In the genomic region with DNA sequence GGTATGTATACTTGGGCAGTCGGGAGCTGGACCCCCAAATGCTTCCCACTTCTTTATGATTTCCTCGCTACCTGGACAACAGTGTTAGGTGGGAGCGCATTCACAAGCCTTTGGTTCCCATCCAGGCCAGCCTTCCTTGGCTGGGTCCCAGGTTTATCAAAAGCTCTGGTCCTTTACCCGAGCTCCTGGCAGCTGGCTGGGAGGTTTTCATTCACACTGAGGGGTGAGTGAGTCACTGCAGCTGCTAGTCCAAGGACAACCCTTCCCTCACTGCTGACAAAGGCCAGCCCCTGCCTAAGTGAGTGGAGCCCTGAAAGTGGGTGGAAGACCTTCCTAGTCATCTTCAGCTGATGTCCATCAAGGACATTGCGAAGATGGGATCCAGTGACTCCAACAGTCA, we compare ENCODE assay signal across 14 mouse cellular contexts. TPM values are rescaled to one million over a fixed set of nuclear protein-coding genes. Genes with fewer than 3 reads are reported as not detected.
DNase-seq lines count a peak whose midpoint lies in the region; ATAC-seq and TF ChIP-seq lines count a peak whose summit lies in the region.
"Had no signal": no experiment of that assay in that cellular context is flagged by ENCODE, and none has a peak within 500 bp of the region (broad histone marks: within the 10 kb centered on the region; RNA-seq: fewer than 3 reads in every experiment).

No protein-coding gene starts in this region.

- WGBS in forebrain, embryonic 14.5 days = 29% methylated on average over 5 of the region's 5 CpGs
- WGBS in forebrain, embryonic 11.5 days = 81% methylated on average over 5 of the region's 5 CpGs
- WGBS in midbrain, postnatal 0 days = 65% methylated on average over 5 of the region's 5 CpGs
- 84% methylated on average over 5 of the region's 5 CpGs for WGBS in midbrain, embryonic 11.5 days
- WGBS in forebrain, embryonic 16.5 days = 39% methylated on average over 5 of the region's 5 CpGs

- H3K36me3 ChIP-seq in forebrain, embryonic 14.5 days (ENCODE audit: control insufficient read depth, insufficient read depth, low read length) = no peaks in the 10 kb centered on the region
- H3K36me3 ChIP-seq in forebrain, embryonic 11.5 days (ENCODE audit: control insufficient read depth, insufficient read depth, low read length) = no peaks in the 10 kb centered on the region
- no peaks in the 10 kb centered on the region for H3K36me3 ChIP-seq in midbrain, postnatal 0 days (ENCODE audit: insufficient read depth, low read length)
- no peaks in the 10 kb centered on the region for H3K36me3 ChIP-seq in midbrain, embryonic 11.5 days (ENCODE audit: control insufficient read depth, insufficient read depth, low read length)
- no peaks in the 10 kb centered on the region for H3K36me3 ChIP-seq in forebrain, embryonic 16.5 days (ENCODE audit: control insufficient read depth, insufficient read depth)
- H3K36me3 ChIP-seq: neural tube, embryonic 15.5 days; stomach, embryonic 15.5 days had no signal

- no peak for TF ChIP-seq CTCF in midbrain, postnatal 0 days (IDR thresholded peaks at IDR 0.05)

- H3K27ac ChIP-seq in forebrain, embryonic 14.5 days (ENCODE audit: low read depth, low read length) = no peak overlapping the region; the same call in 1 of the 2 replicates
- no peak overlapping the region for H3K27ac ChIP-seq in forebrain, embryonic 11.5 days (ENCODE audit: low read depth, low read length)
- no peak overlapping the region for H3K27ac ChIP-seq in midbrain, postnatal 0 days (ENCODE audit: low read depth, low read length)
- H3K27ac ChIP-seq in midbrain, embryonic 11.5 days (ENCODE audit: low read depth, low read length) = no peak overlapping the region
- no peak overlapping the region for H3K27ac ChIP-seq in forebrain, embryonic 16.5 days (ENCODE audit: low read length)
- H3K27ac ChIP-seq: neural tube, embryonic 15.5 days; stomach, embryonic 15.5 days had no signal

- H3K4me1 ChIP-seq in forebrain, embryonic 14.5 days (ENCODE audit: control insufficient read depth, insufficient read depth, low read length) = peaks cover 10% of the 10 kb centered on the region
- H3K4me1 ChIP-seq in forebrain, embryonic 11.5 days (replicated peaks; ENCODE audit: control insufficient read depth, insufficient read depth, low read length) = no peaks in the 10 kb centered on the region
- H3K4me1 ChIP-seq in midbrain, postnatal 0 days (ENCODE audit: insufficient read depth, low read length) = no peaks in the 10 kb centered on the region
- no peaks in the 10 kb centered on the region for H3K4me1 ChIP-seq in midbrain, embryonic 11.5 days (ENCODE audit: control insufficient read depth, insufficient read depth, low read length)
- peaks cover 16% of the 10 kb centered on the region for H3K4me1 ChIP-seq in forebrain, embryonic 16.5 days (replicated peaks; ENCODE audit: control insufficient read depth, insufficient read depth, low read length)
- H3K4me1 ChIP-seq: neural tube, embryonic 15.5 days; stomach, embryonic 15.5 days had no signal

- no peak overlapping the region for H3K4me2 ChIP-seq in forebrain, embryonic 14.5 days (ENCODE audit: low read length)
- no peak overlapping the region for H3K4me2 ChIP-seq in forebrain, embryonic 11.5 days (ENCODE audit: low read depth, low read length, severe bottlenecking)
- H3K4me2 ChIP-seq in midbrain, postnatal 0 days (ENCODE audit: low read depth, low read length, poor library complexity, severe bottlenecking) = no peak overlapping the region
- no peak overlapping the region for H3K4me2 ChIP-seq in midbrain, embryonic 11.5 days
- no peak overlapping the region for H3K4me2 ChIP-seq in forebrain, embryonic 16.5 days (ENCODE audit: low read length)
- H3K4me2 ChIP-seq: neural tube, embryonic 15.5 days; stomach, embryonic 15.5 days had no signal

- peak; percentile 67 for ATAC-seq in forebrain, embryonic 14.5 days
- ATAC-seq in forebrain, embryonic 11.5 days (replicated peaks; ENCODE audit: low FRiP score) = no peak
- 0 out of 2 replicates have a peak, but pooled peaks have one; percentile 14 for ATAC-seq in midbrain, postnatal 0 days (ENCODE audit: low FRiP score)
- ATAC-seq in midbrain, embryonic 11.5 days (ENCODE audit: low FRiP score) = no peak
- ATAC-seq in forebrain, embryonic 16.5 days = peak; percentile 74; the same call in 1 of the 2 replicates

- DNase-seq in forebrain, embryonic 14.5 days (ENCODE audit: low spot score) = peak; percentile 72
- DNase-seq in forebrain, embryonic 11.5 days (ENCODE audit: low spot score) = no peak
- peak; percentile 41 for DNase-seq in midbrain, postnatal 0 days (ENCODE audit: low spot score)
- DNase-seq in midbrain, embryonic 11.5 days (ENCODE audit: low spot score, missing footprints) = no peak
- peak; percentile 48 for DNase-seq in right cerebral cortex, postnatal 14 days
- no peak for DNase-seq in embryo, embryonic 10 days (ENCODE audit: low spot score)
- DNase-seq in thymus, postnatal 36 days = no peak
- DNase-seq: cerebellum, adult 11 months; kidney, postnatal 10 days had no signal

- no peak overlapping the region for H3K4me3 ChIP-seq in forebrain, embryonic 14.5 days (ENCODE audit: low read depth, low read length)
- H3K4me3 ChIP-seq in forebrain, embryonic 11.5 days (ENCODE audit: low read depth, low read length) = no peak overlapping the region
- no peak overlapping the region for H3K4me3 ChIP-seq in midbrain, postnatal 0 days (ENCODE audit: low read depth, low read length)
- H3K4me3 ChIP-seq in midbrain, embryonic 11.5 days (ENCODE audit: low read depth, low read length) = no peak overlapping the region
- no peak overlapping the region for H3K4me3 ChIP-seq in forebrain, embryonic 16.5 days (replicated peaks; ENCODE audit: low read length)
- H3K4me3 ChIP-seq: neural tube, embryonic 15.5 days; stomach, embryonic 15.5 days had no signal

- no peak overlapping the region for H3K9ac ChIP-seq in forebrain, embryonic 14.5 days (ENCODE audit: low read length)
- no peak overlapping the region for H3K9ac ChIP-seq in forebrain, embryonic 11.5 days (ENCODE audit: low read length)
- H3K9ac ChIP-seq in midbrain, postnatal 0 days (replicated peaks; ENCODE audit: low read length, poor library complexity, severe bottlenecking) = no peak overlapping the region
- no peak overlapping the region for H3K9ac ChIP-seq in midbrain, embryonic 11.5 days (ENCODE audit: low read length)
- no peak overlapping the region for H3K9ac ChIP-seq in forebrain, embryonic 16.5 days (replicated peaks; ENCODE audit: low read depth, low read length)
- H3K9ac ChIP-seq: neural tube, embryonic 15.5 days; stomach, embryonic 15.5 days had no signal

- no peaks in the 10 kb centered on the region for H3K27me3 ChIP-seq in forebrain, embryonic 14.5 days (replicated peaks; ENCODE audit: control insufficient read depth, insufficient read depth, low read length)
- H3K27me3 ChIP-seq in forebrain, embryonic 11.5 days (ENCODE audit: control insufficient read depth, insufficient read depth, low read length) = no peaks in the 10 kb centered on the region
- no peaks in the 10 kb centered on the region for H3K27me3 ChIP-seq in midbrain, postnatal 0 days (ENCODE audit: insufficient read depth, low read length)
- H3K27me3 ChIP-seq in midbrain, embryonic 11.5 days (ENCODE audit: control insufficient read depth, insufficient read depth, low read length) = no peaks in the 10 kb centered on the region
- H3K27me3 ChIP-seq in forebrain, embryonic 16.5 days (replicated peaks; ENCODE audit: control insufficient read depth, insufficient read depth, low read length) = no peaks in the 10 kb centered on the region
- H3K27me3 ChIP-seq: neural tube, embryonic 15.5 days; stomach, embryonic 15.5 days had no signal

- H3K9me3 ChIP-seq in forebrain, embryonic 14.5 days (replicated peaks; ENCODE audit: control insufficient read depth, low read length) = no peaks in the 10 kb centered on the region
- no peaks in the 10 kb centered on the region for H3K9me3 ChIP-seq in forebrain, embryonic 11.5 days (ENCODE audit: control insufficient read depth, low read length)
- no peaks in the 10 kb centered on the region for H3K9me3 ChIP-seq in midbrain, postnatal 0 days (ENCODE audit: low read length)
- no peaks in the 10 kb centered on the region for H3K9me3 ChIP-seq in midbrain, embryonic 11.5 days (ENCODE audit: control insufficient read depth, low read length)
- no peaks in the 10 kb centered on the region for H3K9me3 ChIP-seq in forebrain, embryonic 16.5 days (ENCODE audit: control insufficient read depth, low read length)
- H3K9me3 ChIP-seq: neural tube, embryonic 15.5 days; stomach, embryonic 15.5 days had no signal

RNA-seq across cellular contexts. Expression of gene Crhr2, which starts 34.8 kb away (rescaled TPM):
- 0.50 and 0.62 TPM in 2 replicates for polyA plus RNA-seq in forebrain, embryonic 14.5 days (2014; fragmentation: Nextera tagmentation; extraction: Ambion mirVana)
- polyA plus RNA-seq in forebrain, embryonic 11.5 days (2014; fragmentation: Nextera tagmentation; extraction: Ambion mirVana) = 0.08 and 0.09 TPM in 2 replicates
- total RNA-seq in midbrain, postnatal 0 days (2014; rRNA removed) = 1.8 and 3.0 TPM in 2 replicates
- polyA plus RNA-seq in midbrain, postnatal 0 days (2015; fragmentation: Nextera tagmentation; extraction: Ambion mirVana) = 2.0 TPM in 2 replicates
- 0.22 and 0.50 TPM in 2 replicates for polyA plus RNA-seq in midbrain, embryonic 11.5 days (2014; fragmentation: Nextera tagmentation; extraction: Ambion mirVana)
- 0.29 and 1.3 TPM in 2 replicates for polyA plus RNA-seq in forebrain, embryonic 16.5 days (2015; fragmentation: Nextera tagmentation; extraction: Ambion mirVana)
- total RNA-seq: megakaryocyte, adult 5-6 weeks had no signal
- polyA plus RNA-seq: limb, embryonic 11.5 days had no signal

Comparison
In these comparisons a context has a peak if more than half of its experiments do, and no peak if none do; other contexts are left out.
1. ATAC-seq: peak in forebrain, embryonic 14.5 days (single experiment), midbrain, postnatal 0 days (single experiment) and forebrain, embryonic 16.5 days (single experiment); none in forebrain, embryonic 11.5 days (single experiment) and midbrain, embryonic 11.5 days (single experiment).
2. DNase-seq: peak in forebrain, embryonic 14.5 days (single experiment), midbrain, postnatal 0 days (single experiment) and right cerebral cortex, postnatal 14 days (single experiment); none in forebrain, embryonic 11.5 days (single experiment), midbrain, embryonic 11.5 days (single experiment), embryo, embryonic 10 days (single experiment) and thymus, postnatal 36 days (0 of 2).